Mouse (Mus musculus): ENCODE results near the gene Nmnat1. TPM values are rescaled to one million over a fixed set of nuclear protein-coding genes. Genes with fewer than 3 reads are reported as not detected.

Gene Nmnat1
- polyA plus RNA-seq, 1 experiment from 2014 or later, result 5.9 TPM

Other genes starting within 250 kb of the Nmnat1 start
- gene Kif1b, start 177.5 kb downstream of the Nmnat1 start, polyA plus RNA-seq (2015; fragmentation: Nextera tagmentation; extraction: Ambion mirVana), result 118 and 142 TPM in 2 replicates
- gene Ube4b, start 58.5 kb downstream of the Nmnat1 start, polyA plus RNA-seq (2015; fragmentation: Nextera tagmentation; extraction: Ambion mirVana), result 54.1 and 57.9 TPM in 2 replicates
- gene Rbp7, start 30.2 kb downstream of the Nmnat1 start, polyA plus RNA-seq (2015; fragmentation: Nextera tagmentation; extraction: Ambion mirVana), result 0.43 TPM in 1 of 2 replicates, not detected in the other
- gene Tmem274, start 7.8 kb downstream of the Nmnat1 start, polyA plus RNA-seq (2015; fragmentation: Nextera tagmentation; extraction: Ambion mirVana), result not detected in 2 replicates
- 39.8 and 43.1 TPM in 2 replicates for gene Lzic, start within 50 bp of the Nmnat1 start, polyA plus RNA-seq (2015; fragmentation: Nextera tagmentation; extraction: Ambion mirVana)
- 111 TPM in 2 replicates for gene Ctnnbip1, start 33.0 kb upstream of the Nmnat1 start, polyA plus RNA-seq (2015; fragmentation: Nextera tagmentation; extraction: Ambion mirVana)
- gene Clstn1, start 101.3 kb upstream of the Nmnat1 start, polyA plus RNA-seq (2015; fragmentation: Nextera tagmentation; extraction: Ambion mirVana), result 80.2 and 99.8 TPM in 2 replicates
- gene Pik3cd, start 217.4 kb upstream of the Nmnat1 start, polyA plus RNA-seq (2015; fragmentation: Nextera tagmentation; extraction: Ambion mirVana), result 13.9 and 15.7 TPM in 2 replicates